Mouse (Mus musculus): ENCODE data around the gene Slc24a1. TPM values are rescaled to one million over a fixed set of nuclear protein-coding genes. Genes with fewer than 3 reads are reported as not detected.

Slc24a1 gene
- polyA plus RNA-seq, 1 experiment from 2014 or later, result not detected

DNA sequence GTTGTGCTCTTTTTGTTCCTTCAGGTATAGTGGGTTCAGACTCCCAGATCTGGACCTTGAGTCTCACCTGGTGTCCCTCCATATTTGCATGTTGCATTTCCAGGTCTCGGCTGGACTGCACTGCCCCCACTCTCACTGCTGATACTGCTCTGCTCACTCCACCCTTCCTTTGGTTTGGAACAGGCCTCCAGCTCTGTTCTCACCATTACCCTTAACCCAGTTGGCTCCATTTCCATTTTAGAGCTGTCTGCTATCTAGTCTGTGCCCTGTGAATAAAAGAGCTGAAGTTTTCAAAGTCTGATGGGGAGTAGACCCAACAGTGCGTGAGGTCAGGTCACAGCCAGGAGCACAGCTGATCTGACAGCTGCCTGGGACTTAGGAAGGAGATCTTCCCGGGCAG is 29.1 kb upstream of the Slc24a1 start:
- H3K9ac ChIP-seq (replicated peaks; ENCODE audit: low read depth, low read length), result no peak overlapping the region
- no peak overlapping the region for H3K4me3 ChIP-seq (ENCODE audit: low read depth, low read length)
- H3K9me3 ChIP-seq (ENCODE audit: control insufficient read depth, low read depth, low read length), result no peaks in the 10 kb centered on the region
- no peaks in the 10 kb centered on the region for H3K27me3 ChIP-seq (ENCODE audit: control insufficient read depth, insufficient read depth, low read length)
- 68% methylated on average over 3 of the region's 3 CpGs for WGBS
- peaks cover 88% of the 10 kb centered on the region for H3K36me3 ChIP-seq (ENCODE audit: control insufficient read depth, insufficient read depth, low read length)
- no peak for ATAC-seq (ENCODE audit: insufficient number of reproducible peaks, insufficient read depth, low FRiP score, low read depth)
- no peak overlapping the region for H3K4me2 ChIP-seq (replicated peaks; ENCODE audit: low read depth, low read length)
- H3K4me1 ChIP-seq (ENCODE audit: control insufficient read depth, insufficient read depth, low read length), result no peaks in the 10 kb centered on the region
- H3K27ac ChIP-seq (ENCODE audit: low read length), result no peak overlapping the region

DNA sequence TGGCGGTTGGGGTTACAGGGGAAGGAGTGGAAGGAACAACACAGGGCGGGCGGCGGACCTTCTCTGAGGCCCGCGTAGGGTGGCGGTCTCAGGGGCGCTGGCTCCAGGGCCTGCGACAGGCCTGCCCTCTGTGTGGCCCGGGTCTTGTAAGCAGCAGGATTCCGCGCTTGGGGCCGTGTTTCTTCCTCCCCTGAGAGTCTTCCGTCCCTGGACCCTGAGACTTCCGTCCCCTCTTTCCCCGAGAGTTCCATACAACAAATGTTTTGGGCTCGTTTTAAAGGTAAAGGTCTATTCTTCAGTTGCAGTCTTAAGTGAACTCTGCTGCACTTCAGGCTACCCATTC is 9.5 kb upstream of the Slc24a1 start:
- H3K27me3 ChIP-seq (ENCODE audit: control insufficient read depth, insufficient read depth, low read length), result no peaks in the 10 kb centered on the region
- WGBS, result 0% methylated on average over 17 of the region's 17 CpGs
- ATAC-seq (ENCODE audit: insufficient number of reproducible peaks, insufficient read depth, low FRiP score, low read depth), result peak; percentile 77; the same call in 1 of the 2 replicates
- peaks cover 5% of the 10 kb centered on the region; the same call in 1 of the 2 replicates for H3K4me1 ChIP-seq (ENCODE audit: control insufficient read depth, insufficient read depth, low read length)
- H3K4me3 ChIP-seq (ENCODE audit: low read depth, low read length), result peak overlapping the region; percentile 78
- H3K4me2 ChIP-seq (replicated peaks; ENCODE audit: low read depth, low read length), result peak overlapping the region; percentile 78
- peaks cover 20% of the 10 kb centered on the region for H3K36me3 ChIP-seq (ENCODE audit: control insufficient read depth, insufficient read depth, low read length)
- no peaks in the 10 kb centered on the region for H3K9me3 ChIP-seq (ENCODE audit: control insufficient read depth, low read depth, low read length)
- H3K27ac ChIP-seq (ENCODE audit: low read length), result peak overlapping the region; percentile 89
- peak overlapping the region; percentile 81 for H3K9ac ChIP-seq (replicated peaks; ENCODE audit: low read depth, low read length)

DNA sequence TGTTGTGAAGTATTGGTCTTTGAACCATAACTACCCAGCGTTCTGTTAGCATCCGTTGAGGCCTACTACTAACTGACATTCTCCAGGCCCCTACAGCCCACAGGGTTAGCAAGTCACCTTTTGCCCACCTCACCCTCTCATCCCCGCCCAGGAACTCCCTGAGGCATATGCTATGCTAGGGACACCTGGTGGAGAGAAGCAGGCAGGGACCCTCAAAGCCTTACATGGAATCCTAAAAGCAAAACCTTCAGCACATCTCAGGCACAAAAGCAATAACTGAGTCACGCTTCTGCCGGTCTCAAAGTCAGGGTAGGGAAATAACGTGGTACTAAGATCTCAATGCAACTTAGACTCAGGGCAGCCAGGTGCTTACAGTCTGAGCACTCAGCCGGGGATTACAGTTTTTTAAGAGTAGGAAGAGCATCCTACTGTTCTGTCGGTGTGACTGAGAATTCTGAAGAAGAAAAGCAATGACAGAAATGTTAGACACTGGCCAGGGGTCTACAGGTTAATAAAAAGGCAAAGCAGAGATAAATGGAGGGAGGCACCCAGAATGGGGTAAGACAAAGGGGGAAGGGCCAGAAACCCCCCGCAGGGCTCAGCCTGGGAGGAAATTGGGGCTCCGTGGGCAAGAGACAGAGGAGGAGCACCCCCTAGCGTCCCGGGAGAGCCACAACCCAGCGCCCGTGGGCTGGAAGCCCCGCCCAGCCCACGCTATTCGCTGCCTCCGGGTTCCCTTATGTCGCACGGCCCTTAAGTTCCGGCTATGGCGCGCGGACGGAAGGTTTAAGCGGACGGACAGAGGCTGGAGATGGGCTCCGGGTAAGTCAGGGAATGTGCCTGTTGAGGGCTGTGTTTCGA is 8.9 kb upstream of the Slc24a1 start, which contains the start of gene Ints14:
Gene Ints14, plus strand, starts transcription at position 789 of the 861 bp plus-strand sequence.
- 4% methylated on average over 27 of the region's 29 CpGs for WGBS

DNA sequence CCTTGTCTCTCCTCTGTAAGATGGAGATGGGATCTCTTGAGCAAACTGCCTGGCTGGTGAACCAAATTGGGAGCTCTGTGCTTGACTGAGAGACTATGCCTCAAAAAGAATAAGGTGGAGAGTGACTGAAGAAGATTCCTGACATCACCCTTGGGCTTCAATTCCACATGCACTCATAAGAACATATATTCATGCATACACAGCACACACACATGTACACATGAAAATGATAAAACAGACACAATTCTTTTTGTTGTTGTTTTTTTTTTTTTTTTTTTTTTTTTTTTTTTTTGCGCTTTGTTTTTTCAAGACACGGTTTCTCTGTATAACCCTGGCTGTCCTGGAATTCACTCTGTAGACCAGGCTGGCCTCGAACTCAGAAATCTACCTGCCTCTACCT is 5.9 kb upstream of the Slc24a1 start:
- no peak for ATAC-seq (ENCODE audit: insufficient number of reproducible peaks, insufficient read depth, low FRiP score, low read depth)
- Histone ChIP-seq H3K27ac (ENCODE audit: low read length) (no peak overlapping the region), H3K4me3 (ENCODE audit: low read depth, low read length) (no peak overlapping the region)

More for the DNA sequence above, 8.9 kb upstream of the Slc24a1 start, which contains the start of gene Ints14:
- Histone ChIP-seq H3K4me3 (ENCODE audit: low read depth, low read length) (peak within 1 kb of the TSS; percentile 78), H3K9ac (replicated peaks; ENCODE audit: low read depth, low read length) (peak within 1 kb of the TSS; percentile 81), H3K4me2 (replicated peaks; ENCODE audit: low read depth, low read length) (peak within 1 kb of the TSS; percentile 78), H3K27me3 (ENCODE audit: control insufficient read depth, insufficient read depth, low read length) (no peaks in the 10 kb centered on the region), H3K9me3 (ENCODE audit: control insufficient read depth, low read depth, low read length) (no peaks in the 10 kb centered on the region), H3K27ac (ENCODE audit: low read length) (peak within 1 kb of the TSS; percentile 89), H3K36me3 (ENCODE audit: control insufficient read depth, insufficient read depth, low read length) (peaks cover 14% of the 10 kb centered on the region), H3K4me1 (ENCODE audit: control insufficient read depth, insufficient read depth, low read length) (peaks cover 5% of the 10 kb centered on the region; the same call in 1 of the 2 replicates)
- peak; percentile 95 for ATAC-seq (ENCODE audit: insufficient number of reproducible peaks, insufficient read depth, low FRiP score, low read depth)

DNA sequence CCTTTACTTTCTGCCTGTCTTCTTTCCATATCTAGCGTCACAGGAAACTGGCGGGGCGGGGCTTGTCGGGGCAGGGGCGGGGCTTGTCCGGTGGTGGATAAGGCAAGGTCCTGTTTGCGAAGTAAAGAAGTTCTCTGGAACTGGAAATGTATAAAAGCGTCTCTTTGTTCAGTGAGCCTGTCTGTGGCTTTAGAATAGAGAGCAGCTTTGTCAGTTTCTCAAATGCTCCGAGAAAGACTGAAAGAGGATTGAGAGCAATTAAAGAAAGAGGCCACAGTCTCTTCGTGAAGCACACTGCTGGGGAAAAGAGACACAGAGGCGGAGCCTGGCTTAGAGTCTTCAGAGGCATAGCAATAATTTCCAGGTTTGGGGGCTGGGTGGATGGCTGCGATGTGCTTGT is 4.9 kb upstream of the Slc24a1 start:
- 24% methylated on average over 12 of the region's 12 CpGs for WGBS
- Histone ChIP-seq H3K36me3 (ENCODE audit: control insufficient read depth, insufficient read depth, low read length) (no peaks in the 10 kb centered on the region), H3K27me3 (ENCODE audit: control insufficient read depth, insufficient read depth, low read length) (no peaks in the 10 kb centered on the region), H3K9ac (replicated peaks; ENCODE audit: low read depth, low read length) (no peak overlapping the region), H3K4me1 (ENCODE audit: control insufficient read depth, insufficient read depth, low read length) (no peaks in the 10 kb centered on the region), H3K9me3 (ENCODE audit: control insufficient read depth, low read depth, low read length) (no peaks in the 10 kb centered on the region), H3K27ac (ENCODE audit: low read length) (no peak overlapping the region), H3K4me3 (ENCODE audit: low read depth, low read length) (no peak overlapping the region), H3K4me2 (replicated peaks; ENCODE audit: low read depth, low read length) (no peak overlapping the region)
- no peak for ATAC-seq (ENCODE audit: insufficient number of reproducible peaks, insufficient read depth, low FRiP score, low read depth)

More for the DNA sequence above, 5.9 kb upstream of the Slc24a1 start:
- 92% methylated on average over 3 of the region's 3 CpGs for WGBS
- no peaks in the 10 kb centered on the region for H3K27me3 ChIP-seq (ENCODE audit: control insufficient read depth, insufficient read depth, low read length)
- H3K4me1 ChIP-seq (ENCODE audit: control insufficient read depth, insufficient read depth, low read length), result peaks cover 5% of the 10 kb centered on the region; the same call in 1 of the 2 replicates
- H3K9ac ChIP-seq (replicated peaks; ENCODE audit: low read depth, low read length), result no peak overlapping the region
- no peaks in the 10 kb centered on the region for H3K36me3 ChIP-seq (ENCODE audit: control insufficient read depth, insufficient read depth, low read length)
- no peaks in the 10 kb centered on the region for H3K9me3 ChIP-seq (ENCODE audit: control insufficient read depth, low read depth, low read length)
- H3K4me2 ChIP-seq (replicated peaks; ENCODE audit: low read depth, low read length), result no peak overlapping the region

DNA sequence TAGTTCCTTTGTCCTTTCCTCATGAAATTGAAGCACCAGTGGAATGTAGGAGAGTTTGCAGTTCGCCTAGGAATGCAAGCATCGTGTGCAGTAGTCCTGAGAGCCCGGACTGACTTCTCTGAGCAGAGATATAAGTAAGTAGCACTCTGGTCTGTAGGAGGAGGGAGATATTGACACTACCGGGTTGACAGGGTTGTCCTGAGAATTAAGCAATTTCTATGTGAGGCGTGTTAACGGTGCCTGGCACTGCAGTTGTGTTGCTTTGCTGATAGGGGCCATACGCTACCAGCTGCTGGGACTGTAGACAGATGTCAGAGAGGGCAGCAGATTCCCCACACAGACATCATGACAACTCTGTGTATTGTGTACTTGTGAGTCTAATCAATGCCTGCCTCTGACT is 1.8 kb upstream of the Slc24a1 start:
- Histone ChIP-seq H3K36me3 (ENCODE audit: control insufficient read depth, insufficient read depth, low read length) (no peaks in the 10 kb centered on the region), H3K27me3 (ENCODE audit: control insufficient read depth, insufficient read depth, low read length) (no peaks in the 10 kb centered on the region), H3K9me3 (ENCODE audit: control insufficient read depth, low read depth, low read length) (no peaks in the 10 kb centered on the region), H3K4me1 (ENCODE audit: control insufficient read depth, insufficient read depth, low read length) (no peaks in the 10 kb centered on the region), H3K4me3 (ENCODE audit: low read depth, low read length) (no peak overlapping the region), H3K9ac (replicated peaks; ENCODE audit: low read depth, low read length) (no peak overlapping the region), H3K27ac (ENCODE audit: low read length) (no peak overlapping the region), H3K4me2 (replicated peaks; ENCODE audit: low read depth, low read length) (no peak overlapping the region)
- ATAC-seq (ENCODE audit: insufficient number of reproducible peaks, insufficient read depth, low FRiP score, low read depth), result no peak
- WGBS, result 46% methylated on average over 7 of the region's 7 CpGs

DNA sequence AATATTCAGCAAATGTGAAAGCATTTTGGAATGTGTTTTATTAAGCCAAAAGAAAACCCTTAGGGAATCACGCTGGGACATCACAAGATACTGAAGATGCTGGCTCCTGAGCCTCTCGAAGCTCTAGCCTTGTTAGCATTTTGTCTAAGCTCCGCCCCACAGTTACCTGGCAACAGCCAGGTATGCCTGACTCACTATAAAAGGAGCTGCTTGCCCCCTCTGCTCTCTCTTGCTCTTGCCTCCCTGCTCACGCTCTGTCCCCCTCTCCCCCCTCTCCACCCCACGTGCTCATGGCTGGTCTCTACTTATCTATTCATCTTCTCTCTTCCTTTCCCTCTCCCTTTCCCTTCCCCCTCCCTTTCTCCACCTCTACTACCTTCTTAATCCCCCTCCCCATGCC is 648 bp upstream of the Slc24a1 start:
- H3K27ac ChIP-seq (ENCODE audit: low read length), result no peak overlapping the region
- no peak overlapping the region for H3K4me2 ChIP-seq (replicated peaks; ENCODE audit: low read depth, low read length)
- H3K9ac ChIP-seq (replicated peaks; ENCODE audit: low read depth, low read length), result no peak overlapping the region
- no peak for ATAC-seq (ENCODE audit: insufficient number of reproducible peaks, insufficient read depth, low FRiP score, low read depth)
- H3K27me3 ChIP-seq (ENCODE audit: control insufficient read depth, insufficient read depth, low read length), result no peaks in the 10 kb centered on the region
- 19% methylated on average over 5 of the region's 5 CpGs for WGBS
- H3K36me3 ChIP-seq (ENCODE audit: control insufficient read depth, insufficient read depth, low read length), result no peaks in the 10 kb centered on the region
- no peak overlapping the region for H3K4me3 ChIP-seq (ENCODE audit: low read depth, low read length)
- H3K4me1 ChIP-seq (ENCODE audit: control insufficient read depth, insufficient read depth, low read length), result no peaks in the 10 kb centered on the region
- H3K9me3 ChIP-seq (ENCODE audit: control insufficient read depth, low read depth, low read length), result no peaks in the 10 kb centered on the region

DNA sequence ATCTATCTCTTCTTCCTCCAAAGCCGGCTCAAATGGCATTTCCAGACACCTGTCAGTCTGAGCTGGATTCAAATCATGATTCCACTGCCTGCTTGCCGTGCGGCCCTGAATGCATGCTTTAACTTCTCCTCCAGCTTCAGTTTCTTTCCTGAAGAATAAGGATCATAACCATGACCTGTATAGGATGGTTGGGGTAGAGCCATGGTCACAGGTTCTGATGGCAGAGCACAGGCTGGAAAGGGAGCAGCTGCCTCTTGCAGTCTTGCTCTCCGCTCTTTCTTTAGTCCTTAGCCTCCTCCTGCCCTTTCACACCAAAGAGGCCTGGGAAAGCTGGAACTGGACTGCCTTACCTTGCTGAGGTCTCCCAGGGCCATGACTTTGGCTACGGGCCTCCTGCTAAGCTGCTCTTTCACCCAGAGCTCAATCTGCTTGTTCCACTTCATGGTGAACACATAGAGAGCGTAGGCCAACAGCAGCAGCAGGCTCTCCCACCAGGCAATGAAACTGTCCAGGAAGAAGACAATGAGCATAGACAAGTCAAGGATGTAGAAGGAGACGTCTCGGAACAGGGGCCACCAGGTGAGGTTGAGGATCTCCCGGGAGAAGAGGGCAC is 3.8 kb downstream of the Slc24a1 start:
- Histone ChIP-seq H3K4me3 (ENCODE audit: low read depth, low read length) (no peak overlapping the region), H3K27ac (ENCODE audit: low read length) (no peak overlapping the region), H3K9ac (replicated peaks; ENCODE audit: low read depth, low read length) (no peak overlapping the region), H3K4me1 (ENCODE audit: control insufficient read depth, insufficient read depth, low read length) (no peaks in the 10 kb centered on the region), H3K27me3 (ENCODE audit: control insufficient read depth, insufficient read depth, low read length) (no peaks in the 10 kb centered on the region), H3K36me3 (ENCODE audit: control insufficient read depth, insufficient read depth, low read length) (no peaks in the 10 kb centered on the region), H3K9me3 (ENCODE audit: control insufficient read depth, low read depth, low read length) (no peaks in the 10 kb centered on the region), H3K4me2 (replicated peaks; ENCODE audit: low read depth, low read length) (no peak overlapping the region)
- no peak for ATAC-seq (ENCODE audit: insufficient number of reproducible peaks, insufficient read depth, low FRiP score, low read depth)
- 83% methylated on average over 9 of the region's 9 CpGs for WGBS

Measured in stomach, embryonic 14.5 days (tissue).